8 mouse cellular contexts compared by ENCODE assay signal in genomic region chr8:84601221-84601751, GRCm38 (mm10).
A peak's percentile ranks its signal among the peaks of the same experiment; 100 is the strongest.
DNase-seq lines count a peak whose midpoint lies in the region; ATAC-seq and TF ChIP-seq lines count a peak whose summit lies in the region.

No protein-coding gene starts in this region.

- peak overlapping the region; percentile 47 for H3K9ac ChIP-seq in limb, embryonic 14.5 days (ENCODE audit: low read depth, low read length, severe bottlenecking)

- WGBS in limb, embryonic 14.5 days, result 4% methylated on average over 19 of the region's 19 CpGs
- 37% methylated on average over 19 of the region's 19 CpGs for WGBS in small intestine, adult 2 months

- H3K4me3 ChIP-seq in limb, embryonic 14.5 days (replicated peaks; ENCODE audit: low read length), result peak overlapping the region; percentile 35
- peak overlapping the region; percentile 51 for H3K4me3 ChIP-seq in small intestine, adult 2 months (ENCODE audit: low read depth, low read length)

- H3K36me3 ChIP-seq in limb, embryonic 14.5 days (ENCODE audit: control insufficient read depth, insufficient read depth, low read length), result no peaks in the 10 kb centered on the region
- no peaks in the 10 kb centered on the region for H3K36me3 ChIP-seq in small intestine, adult 2 months (ENCODE audit: control insufficient read depth, insufficient read depth, low read length)

- H3K4me2 ChIP-seq in limb, embryonic 14.5 days (replicated peaks; ENCODE audit: low read depth, low read length, severe bottlenecking), result peak overlapping the region; percentile 60

- TF ChIP-seq CTCF in small intestine, adult 2 months (IDR thresholded peaks at IDR 0.05; ENCODE audit: extremely low read depth, insufficient read length, insufficient replicate concordance, low read depth, low read length), result no peak

- TF ChIP-seq POLR2A in limb, embryonic 14.5 days (IDR thresholded peaks at IDR 0.05; ENCODE audit: borderline replicate concordance, extremely low read depth, insufficient read depth, insufficient read length), result no peak
- no peak for TF ChIP-seq POLR2A in small intestine, adult 2 months (IDR thresholded peaks at IDR 0.05; ENCODE audit: low read depth, low read length)

- H3K27me3 ChIP-seq in limb, embryonic 14.5 days (ENCODE audit: control insufficient read depth, insufficient read depth, low read length), result no peaks in the 10 kb centered on the region; the same call in 1 of the 2 replicates
- no peaks in the 10 kb centered on the region for H3K27me3 ChIP-seq in small intestine, adult 2 months (ENCODE audit: control insufficient read depth, insufficient read depth, low read length)

- peak; percentile 47 for ATAC-seq in limb, embryonic 14.5 days (ENCODE audit: low FRiP score, low read depth)

- H3K4me1 ChIP-seq in limb, embryonic 14.5 days (ENCODE audit: control insufficient read depth, insufficient read depth, low read length), result peaks cover 17% of the 10 kb centered on the region
- H3K4me1 ChIP-seq in small intestine, adult 2 months (ENCODE audit: control insufficient read depth, insufficient read depth, insufficient read length, low read length), result no peaks in the 10 kb centered on the region

- H3K9me3 ChIP-seq in limb, embryonic 14.5 days (ENCODE audit: control insufficient read depth, low read length), result no peaks in the 10 kb centered on the region

- DNase-seq in retina, postnatal 1 day, result peak; percentile 52
- no peak for DNase-seq in retina, embryonic 14.5 days (ENCODE audit: low spot score)
- DNase-seq in fat pad, adult 2 months (ENCODE audit: extremely low read depth, low read depth, low spot score), result peak; percentile 13
- no peak for DNase-seq in limb, embryonic 14.5 days (ENCODE audit: low spot score)
- DNase-seq in layer of hippocampus, postnatal 14 days (ENCODE audit: low spot score in 2 of 2), result no peak
- no peak for DNase-seq in spleen, postnatal 10 days (ENCODE audit: low spot score in 2 of 2)
- DNase-seq in adrenal gland, adult 2 months, result no peak

- H3K27ac ChIP-seq in limb, embryonic 14.5 days (replicated peaks; ENCODE audit: low read depth, low read length), result no peak overlapping the region
- no peak overlapping the region for H3K27ac ChIP-seq in small intestine, adult 2 months (ENCODE audit: insufficient read depth, low read depth, low read length)

Comparison
In these comparisons a context has a peak if more than half of its experiments do, and no peak if none do; other contexts are left out.
1. DNase-seq: peak in retina, postnatal 1 day (single experiment) and fat pad, adult 2 months (single experiment); none in retina, embryonic 14.5 days (single experiment), limb, embryonic 14.5 days (single experiment), layer of hippocampus, postnatal 14 days (0 of 2), spleen, postnatal 10 days (0 of 2) and adrenal gland, adult 2 months (single experiment).